Mouse (Mus musculus): ENCODE data around the gene Ttll4.

DNA sequence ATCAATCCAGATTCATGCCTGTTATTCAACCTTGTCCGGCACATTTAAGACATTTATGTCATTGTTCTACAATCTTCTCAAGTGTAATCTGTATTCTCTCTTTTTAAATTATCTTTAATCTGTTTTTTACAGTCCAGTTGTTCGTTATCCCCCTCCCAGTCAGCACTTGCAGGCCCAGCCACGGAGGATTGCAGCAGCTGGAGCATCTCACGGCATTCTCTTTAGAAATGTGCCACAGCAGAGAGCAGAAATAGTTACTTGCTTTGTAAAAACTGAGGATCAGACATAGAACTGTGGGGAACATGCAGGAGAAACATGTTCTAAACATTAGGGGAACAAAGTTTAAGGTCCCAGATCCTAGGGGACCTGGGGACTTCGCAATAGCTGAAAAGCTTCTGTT lies 43.5 kb downstream of the Ttll4 start:
- TF ChIP-seq CTCF (IDR thresholded peaks at IDR 0.05; ENCODE audit: low read depth, low read length) (no peak), POLR2A (IDR thresholded peaks at IDR 0.05; ENCODE audit: borderline replicate concordance, low read depth, low read length) (no peak)

Data from bone marrow macrophage, adult 2 months (primary cell).